ENCODE assay signal across 9 mouse cellular contexts in genomic region chr2:6478966-6479391, GRCm38 (mm10).
DNase-seq lines count a peak whose midpoint lies in the region; ATAC-seq lines count a peak whose summit lies in the region.
"Had no signal": no experiment of that assay in that cellular context is flagged by ENCODE, and none has a peak within 500 bp of the region (broad histone marks: within the 10 kb centered on the region; RNA-seq: fewer than 3 reads in every experiment).

No protein-coding gene starts in this region.

- 43% methylated on average over 13 of the region's 13 CpGs for WGBS in forebrain, embryonic 13.5 days
- 19% methylated on average over 13 of the region's 13 CpGs for WGBS in stomach, embryonic 16.5 days

- ATAC-seq in forebrain, embryonic 13.5 days: peak; percentile 64
- ATAC-seq in megakaryocyte-erythroid progenitor cell, adult 5-6 weeks (replicated peaks; ENCODE audit: low FRiP score, low TSS enrichment, poor library complexity, severe bottlenecking): peak; percentile 73
- ATAC-seq in stomach, embryonic 16.5 days (ENCODE audit: insufficient read depth, low FRiP score): peak; percentile 79
- no peak for ATAC-seq in erythroid progenitor cell, adult 5-6 weeks (replicated peaks; ENCODE audit: low FRiP score, poor library complexity, severe bottlenecking)

- H3K9me3 ChIP-seq in forebrain, embryonic 13.5 days (replicated peaks): 0 out of 2 replicates have a peak, but pooled peaks cover 6% of the 10 kb centered on the region
- no peaks in the 10 kb centered on the region; the same call in 1 of the 2 replicates for H3K9me3 ChIP-seq in stomach, embryonic 16.5 days (replicated peaks; ENCODE audit: control insufficient read depth, low read length)

- H3K4me1 ChIP-seq in forebrain, embryonic 13.5 days: peaks cover 36% of the 10 kb centered on the region
- H3K4me1 ChIP-seq in stomach, embryonic 16.5 days (ENCODE audit: control insufficient read depth, insufficient read depth, low read length): peaks cover 28% of the 10 kb centered on the region

- H3K27me3 ChIP-seq in forebrain, embryonic 13.5 days: no peaks in the 10 kb centered on the region
- no peaks in the 10 kb centered on the region for H3K27me3 ChIP-seq in stomach, embryonic 16.5 days (ENCODE audit: control insufficient read depth, insufficient read depth, low read length)

- DNase-seq in urinary bladder, postnatal 14 days (ENCODE audit: low spot score): peak; percentile 55
- DNase-seq in urinary bladder, postnatal 25 days (ENCODE audit: low spot score): no peak
- peak; percentile 72 to 74 for DNase-seq in heart, postnatal 14 days
- peak; percentile 83 to 90 for DNase-seq in kidney, postnatal 25 days

- intact Hi-C loops in heart, postnatal 14 days (cut with DNase I): loop anchor here (5.0 kb wide), 1 partner anchor 68 kb away; no protein-coding TSS in a partner anchor

- no peaks in the 10 kb centered on the region for H3K36me3 ChIP-seq in forebrain, embryonic 13.5 days (ENCODE audit: poor library complexity, severe bottlenecking)
- no peaks in the 10 kb centered on the region for H3K36me3 ChIP-seq in stomach, embryonic 16.5 days (ENCODE audit: control insufficient read depth, insufficient read depth, low read length)

- H3K9ac ChIP-seq in forebrain, embryonic 13.5 days: no peak overlapping the region
- no peak overlapping the region for H3K9ac ChIP-seq in stomach, embryonic 16.5 days (ENCODE audit: low read length)

- peak overlapping the region; percentile 48 for H3K27ac ChIP-seq in forebrain, embryonic 13.5 days
- H3K27ac ChIP-seq in stomach, embryonic 16.5 days (ENCODE audit: low read length): peak overlapping the region; percentile 84
- H3K27ac ChIP-seq: left cerebral cortex, adult 2 months had no signal

- H3K4me2 ChIP-seq in forebrain, embryonic 13.5 days: no peak overlapping the region
- H3K4me2 ChIP-seq in stomach, embryonic 16.5 days (ENCODE audit: low read depth, low read length): peak overlapping the region; percentile 32; the same call in 1 of the 2 replicates

- H3K4me3 ChIP-seq in forebrain, embryonic 13.5 days: no peak overlapping the region
- H3K4me3 ChIP-seq in stomach, embryonic 16.5 days (replicated peaks; ENCODE audit: low read length): no peak overlapping the region
- H3K4me3 ChIP-seq: left cerebral cortex, adult 2 months had no signal
